Mouse (Mus musculus): ENCODE data around the gene Retnlb. TPM values are rescaled to one million over a fixed set of nuclear protein-coding genes. Genes with fewer than 3 reads are reported as not detected.
"Not testable (repeated sequence)": the region's sequence is repeated elsewhere in the genome, so short reads cannot be mapped to it uniquely, and the experiment has no call there.

Gene Retnlb
- not detected for total RNA-seq (2021)
- long read RNA-seq, experiment 1 = 0 reads
- long read RNA-seq, experiment 2 = 0 reads

DNA sequence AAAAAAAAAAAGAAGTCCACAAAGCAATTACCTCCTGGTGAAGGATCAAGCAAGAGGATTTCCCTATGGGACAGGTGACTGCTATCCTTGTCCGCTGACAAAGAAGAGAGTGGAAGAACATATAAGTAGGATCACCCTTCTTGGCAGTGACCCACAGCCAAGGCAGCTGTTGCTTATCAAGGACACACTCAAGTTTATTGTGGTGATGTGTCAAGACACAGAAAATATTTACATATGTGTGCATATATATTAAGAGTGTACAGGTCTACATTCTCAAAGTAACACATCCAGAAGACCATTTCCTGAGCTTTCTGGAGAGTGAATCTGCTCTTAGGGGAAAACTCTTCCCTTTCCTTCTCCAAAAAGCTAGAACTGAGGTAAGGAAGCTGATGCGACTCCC lies at the start of gene Retnlb:
Gene Retnlb, plus strand, starts transcription at position 162 of the 400 bp plus-strand sequence.
- no peak for DNase-seq (ENCODE audit: low spot score in 2 of 2)

DNA sequence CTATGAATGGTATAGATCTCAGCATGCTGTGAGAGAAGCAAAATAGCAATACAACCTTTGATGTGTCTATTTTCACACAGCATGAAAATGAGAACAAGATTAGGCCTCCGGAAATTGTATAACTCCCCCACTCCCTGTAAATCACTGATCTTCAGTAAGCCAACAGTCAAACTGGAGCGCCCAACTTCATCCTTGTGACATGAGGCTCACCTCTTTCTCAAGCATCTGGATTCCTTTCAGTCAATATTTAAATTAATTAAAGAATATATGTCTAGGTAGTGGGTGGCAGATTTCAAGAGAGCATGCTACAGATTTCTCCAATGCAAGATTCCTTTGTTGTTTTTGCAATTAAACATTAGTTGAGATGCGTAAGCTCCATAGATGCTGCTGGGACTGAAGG lies 47.5 kb upstream of the Retnlb start:
- DNase-seq (ENCODE audit: low spot score in 2 of 2) = no peak

- no peak for DNase-seq (ENCODE audit: low spot score in 2 of 2)
Observed at GRCm38 (mm10) chr16:48771971-48772445, 44.6 kb upstream of the Retnlb start, which contains the start of gene Trat1. Gene Trat1 (minus strand): TSS chr16:48772021.

DNA sequence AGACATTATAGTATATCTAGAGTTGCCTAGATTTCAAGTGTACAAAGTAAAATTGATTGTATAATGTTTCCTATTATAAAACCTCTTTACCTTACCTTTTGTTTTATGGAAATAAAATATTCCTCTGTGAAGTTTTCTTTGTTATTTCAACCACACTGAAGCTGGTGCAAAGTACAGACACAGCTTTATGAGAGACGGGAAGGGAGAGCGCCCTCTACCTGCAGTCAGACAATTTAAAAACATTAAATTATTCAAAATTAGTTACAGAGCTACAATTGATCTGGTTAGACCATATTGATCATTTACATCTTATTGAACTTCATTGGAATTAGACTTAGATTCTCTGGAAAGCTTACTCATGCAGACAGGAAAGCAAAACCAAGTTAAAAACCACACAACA lies 39.4 kb upstream of the Retnlb start:
- DNase-seq (ENCODE audit: low spot score in 2 of 2) = no peak

GRCm38 (mm10) chr16:48786258-48786657 lies 30.4 kb upstream of the Retnlb start:
- no peak for DNase-seq (ENCODE audit: low spot score in 2 of 2)

DNA sequence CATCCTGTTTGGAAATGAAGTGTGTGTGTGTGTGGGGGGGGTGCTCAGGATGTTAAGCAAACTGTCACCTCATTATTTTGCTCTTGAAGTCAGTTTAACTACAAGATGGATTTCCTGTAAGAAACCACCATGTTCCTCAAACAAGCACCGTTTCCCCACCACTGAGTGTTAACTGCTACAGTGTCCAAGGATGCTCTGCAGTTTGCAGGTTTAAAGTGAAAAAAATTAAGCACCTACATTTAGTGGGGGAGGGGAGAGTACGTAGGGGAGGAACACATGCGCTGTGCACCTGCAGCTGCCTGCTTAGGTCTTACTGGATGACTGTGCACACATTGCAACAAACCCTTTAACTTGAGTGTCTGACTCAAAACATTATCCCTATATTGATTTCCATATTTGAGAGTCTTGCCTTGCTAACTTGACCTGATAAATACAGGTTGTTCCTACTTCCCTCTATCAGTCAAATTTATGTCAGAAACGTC lies 27.9 kb upstream of the Retnlb start:
- DNase-seq (ENCODE audit: low spot score in 2 of 2) = no peak

DNA sequence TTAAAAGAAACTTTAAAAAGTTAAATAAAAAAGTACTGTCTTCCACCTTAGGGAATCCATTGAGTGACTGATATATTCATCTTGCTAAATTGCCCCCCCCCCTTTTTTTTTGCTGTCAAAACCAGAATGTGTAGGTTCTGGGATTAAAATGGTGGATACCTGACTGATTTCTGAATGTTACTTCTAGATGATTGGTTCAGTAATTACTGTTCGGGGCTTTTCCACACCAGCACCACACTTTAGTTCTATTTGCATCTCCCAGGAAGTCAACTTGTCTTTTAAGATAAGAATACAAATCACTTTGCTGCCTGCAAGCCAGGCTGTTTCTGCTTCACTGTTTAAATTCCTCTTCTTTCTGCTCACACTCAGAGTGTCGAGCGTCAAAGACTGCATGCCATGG lies 18.4 kb upstream of the Retnlb start:
- no peak for DNase-seq (ENCODE audit: low spot score in 2 of 2)

- no peak for DNase-seq (ENCODE audit: low spot score in 2 of 2)
Observed at GRCm38 (mm10) chr16:48799470-48799869, 17.2 kb upstream of the Retnlb start.

DNA sequence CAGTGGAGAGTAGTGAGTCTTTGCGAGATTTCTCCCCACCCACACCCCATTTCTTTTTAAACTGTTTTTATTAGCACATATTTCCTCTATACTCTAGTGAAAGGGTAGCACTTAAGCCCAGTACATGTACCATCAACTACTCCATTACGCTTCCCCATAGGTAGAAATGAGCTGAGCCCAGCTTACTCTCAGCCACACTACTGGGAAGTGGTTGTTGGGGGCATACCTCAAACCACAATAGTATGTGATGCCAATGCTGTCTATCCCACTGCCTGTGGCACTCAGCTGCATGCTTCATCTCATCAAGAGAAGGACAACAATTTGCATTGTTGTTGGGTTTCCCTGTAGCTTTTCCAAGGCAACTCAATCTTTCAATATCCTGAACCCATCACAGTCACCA lies 15.8 kb upstream of the Retnlb start:
- no peak for DNase-seq (ENCODE audit: low spot score in 2 of 2)

DNA sequence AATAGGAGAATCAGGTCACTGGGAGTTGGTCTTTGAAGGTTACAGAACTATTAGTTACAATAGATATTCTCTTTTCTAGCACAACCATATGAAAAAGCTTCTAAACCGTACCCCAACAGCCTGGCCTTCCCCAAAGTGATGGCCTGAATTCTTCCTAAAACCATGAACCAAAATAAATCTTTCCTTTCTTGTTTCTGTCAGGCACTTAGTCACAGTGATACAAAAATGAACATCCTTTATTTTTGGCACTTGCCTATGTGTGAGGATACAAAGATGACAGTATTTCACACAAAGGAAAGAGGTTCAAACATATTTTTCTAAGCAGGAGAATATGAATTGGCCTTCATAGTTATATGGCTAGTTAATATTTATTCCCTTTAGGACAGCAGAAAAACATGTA lies 11.2 kb upstream of the Retnlb start:
- DNase-seq (ENCODE audit: low spot score in 2 of 2) = no peak

- no peak for DNase-seq (ENCODE audit: low spot score in 2 of 2)
Observed at GRCm38 (mm10) chr16:48806521-48806920, 10.1 kb upstream of the Retnlb start.

- no peak for DNase-seq (ENCODE audit: low spot score in 2 of 2)
Observed at GRCm38 (mm10) chr16:48809374-48809773, 7.3 kb upstream of the Retnlb start.

- DNase-seq (ENCODE audit: low spot score in 2 of 2) = no peak
Observed at GRCm38 (mm10) chr16:48811881-48812436, 4.7 kb upstream of the Retnlb start.

DNA sequence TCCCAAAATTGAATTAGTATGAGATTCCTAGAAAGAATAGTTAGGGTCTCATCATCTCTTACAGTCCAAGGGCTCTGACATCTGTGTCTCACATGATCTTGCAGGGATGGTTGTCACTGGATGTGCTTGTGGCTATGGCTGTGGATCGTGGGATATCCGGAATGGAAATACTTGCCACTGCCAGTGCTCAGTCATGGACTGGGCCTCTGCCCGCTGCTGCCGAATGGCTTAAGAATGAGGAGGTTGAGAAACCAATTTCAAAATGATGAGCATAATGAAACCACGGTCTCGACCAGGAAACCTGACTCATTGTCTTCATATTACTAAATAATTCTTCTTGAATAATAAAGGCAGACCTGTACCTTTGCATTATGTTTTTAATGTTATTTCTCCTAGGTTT lies 1.9 kb downstream of the Retnlb start:
- no peak for DNase-seq (ENCODE audit: low spot score in 2 of 2)

DNA sequence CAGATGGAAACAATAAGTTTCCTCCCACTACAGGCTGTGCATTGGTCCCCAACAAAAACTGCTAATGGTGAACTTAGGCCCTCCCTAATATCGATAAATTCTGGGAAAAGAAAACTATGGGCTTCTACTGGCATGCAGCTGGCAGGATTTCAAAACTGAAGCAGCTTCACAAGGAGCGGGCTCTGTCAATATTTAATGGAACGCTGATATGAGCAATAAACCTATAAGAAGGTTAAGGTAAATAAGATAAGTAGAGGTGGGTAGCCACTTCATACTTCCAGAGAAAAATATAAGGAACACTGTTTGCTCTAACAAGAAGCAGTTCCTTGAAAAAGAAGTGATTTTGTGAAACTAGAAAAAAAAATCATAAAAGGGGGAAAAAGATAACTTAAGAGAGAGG lies 9.8 kb downstream of the Retnlb start:
- DNase-seq (ENCODE audit: low spot score in 2 of 2) = no peak

DNA sequence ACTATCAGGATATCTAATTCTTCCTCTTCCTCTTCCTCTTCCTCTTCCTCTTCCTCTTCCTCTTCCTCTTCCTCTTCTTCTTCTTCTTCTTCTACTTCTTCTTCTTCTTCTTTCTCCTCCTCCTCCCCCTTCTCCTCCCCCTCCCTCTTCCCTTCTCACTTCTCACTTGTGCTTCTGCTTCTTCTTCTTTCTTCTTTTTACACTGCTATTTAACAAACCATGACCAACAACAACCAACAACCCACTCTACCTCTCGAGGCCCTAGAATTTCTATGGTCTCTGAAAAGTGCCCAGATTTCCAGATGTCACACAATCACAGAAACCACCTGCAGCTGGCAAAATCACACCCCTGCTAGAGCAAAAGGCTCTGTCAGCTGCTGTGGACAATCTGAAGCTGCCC lies 11.0 kb downstream of the Retnlb start:
- no peak for DNase-seq (ENCODE audit: low spot score in 2 of 2)

DNA sequence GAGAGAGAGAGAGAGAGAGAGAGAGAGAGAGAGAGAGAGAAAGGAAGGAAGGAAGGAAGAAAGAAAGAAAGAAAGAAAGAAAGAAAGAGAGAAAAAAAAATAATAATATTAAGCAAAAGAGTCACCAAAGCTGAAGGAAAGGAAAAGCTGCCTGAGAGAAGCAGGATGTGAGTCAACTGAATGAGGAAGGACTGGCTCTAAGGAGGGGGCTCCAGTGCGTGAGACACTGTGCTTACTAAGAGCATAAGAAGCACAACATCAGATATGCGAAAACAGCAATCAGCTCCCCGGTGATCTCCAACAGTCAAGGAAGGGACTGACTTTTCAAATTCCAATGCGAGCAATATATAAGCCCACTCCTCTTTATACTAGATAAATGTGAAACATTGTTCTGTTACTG lies 12.4 kb downstream of the Retnlb start:
- DNase-seq (ENCODE audit: low spot score in 2 of 2) = no peak

GRCm38 (mm10) chr16:48832055-48832454 lies 15.4 kb downstream of the Retnlb start:
- no peak for DNase-seq (ENCODE audit: low spot score in 2 of 2)

DNA sequence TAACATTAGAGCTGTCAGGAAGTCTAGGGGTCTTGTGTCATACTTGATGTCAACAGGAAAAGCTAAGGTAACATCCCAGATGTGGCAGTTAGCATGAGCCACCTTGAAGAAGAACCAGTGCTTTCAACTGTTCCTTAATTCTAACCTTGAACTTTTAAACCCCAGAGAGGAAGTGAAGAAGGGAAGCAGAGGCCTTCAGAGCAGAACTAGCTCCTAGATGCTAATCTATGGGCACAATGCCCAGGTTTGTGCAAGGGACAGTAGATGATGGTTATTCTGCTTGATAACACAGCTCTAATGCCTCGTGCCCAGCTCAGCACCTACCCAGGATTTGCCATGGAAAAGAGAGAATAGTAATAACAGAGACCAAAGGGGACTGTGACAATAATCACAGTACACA lies 17.0 kb downstream of the Retnlb start:
- DNase-seq (ENCODE audit: low spot score in 2 of 2) = not testable (repeated sequence)

DNA sequence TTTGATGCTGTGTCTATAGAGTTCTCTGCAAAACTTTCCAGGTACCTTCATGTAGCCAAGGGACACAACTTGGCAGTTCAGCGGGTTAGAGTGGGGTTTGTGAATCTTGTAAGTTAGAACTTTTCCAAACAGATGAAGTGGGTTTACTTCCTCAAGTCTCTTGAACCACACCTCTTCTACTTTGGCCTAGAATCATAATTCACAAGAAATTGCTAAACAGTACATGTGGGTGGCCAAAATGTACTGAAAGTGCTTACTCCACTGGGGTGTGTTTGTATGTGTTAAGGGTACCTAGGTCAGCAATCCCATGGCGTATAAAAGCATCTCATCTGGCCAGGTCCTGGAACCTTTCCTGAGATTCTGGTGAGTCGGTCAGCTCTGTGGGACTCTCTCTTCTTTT lies 25.6 kb downstream of the Retnlb start, which contains the start of gene Retnla:
Gene Retnla, plus strand, starts transcription at position 286 of the 400 bp plus-strand sequence.
- DNase-seq (ENCODE audit: low spot score in 2 of 2) = no peak

GRCm38 (mm10) chr16:48843671-48844386 lies 27.2 kb downstream of the Retnlb start:
- DNase-seq (ENCODE audit: low spot score in 2 of 2) = no peak

GRCm38 (mm10) chr16:48865004-48865403 lies 48.3 kb downstream of the Retnlb start:
- not testable (repeated sequence) for DNase-seq (ENCODE audit: low spot score in 2 of 2)

GRCm38 (mm10) chr16:48867690-48868089 lies 51.0 kb downstream of the Retnlb start:
- no peak for DNase-seq (ENCODE audit: low spot score in 2 of 2)

Data from layer of hippocampus, postnatal 14 days (tissue).